Mouse (Mus musculus): ENCODE results near the gene Tob1. TPM values are rescaled to one million over a fixed set of nuclear protein-coding genes. Genes with fewer than 3 reads are reported as not detected.

Gene Tob1
- polyA plus RNA-seq, 1 experiment from 2014 or later = 74.1 TPM

- 67% methylated on average over 5 of the region's 5 CpGs for WGBS
- no peaks in the 10 kb centered on the region for H3K27me3 ChIP-seq (ENCODE audit: control insufficient read depth, insufficient read depth, low read length)
- H3K4me3 ChIP-seq (ENCODE audit: low read depth, low read length) = no peak overlapping the region
- no peak overlapping the region for H3K4me2 ChIP-seq (replicated peaks; ENCODE audit: low read depth)
- DNase-seq (ENCODE audit: low spot score) (no peak), ATAC-seq (ENCODE audit: low FRiP score, low TSS enrichment) (no peak)
- H3K27ac ChIP-seq (replicated peaks) = no peak overlapping the region
- no peak for TF ChIP-seq CTCF (IDR thresholded peaks at IDR 0.05; ENCODE audit: low read depth)
- no peak for TF ChIP-seq EP300 (optimal IDR thresholded peaks at IDR 0.05)
- no peaks in the 10 kb centered on the region for H3K36me3 ChIP-seq (ENCODE audit: control insufficient read depth, insufficient read depth, low read length)
- no peak overlapping the region for H3K9ac ChIP-seq (ENCODE audit: low read length)
- H3K9me3 ChIP-seq (ENCODE audit: control insufficient read depth, low read length) = no peaks in the 10 kb centered on the region
- no peaks in the 10 kb centered on the region for H3K4me1 ChIP-seq (replicated peaks; ENCODE audit: control insufficient read depth, insufficient read depth)
Measured at GRCm38 (mm10) chr11:94169596-94169995, 41.7 kb upstream of the Tob1 start.

- WGBS = 86% methylated on average over 5 of the region's 5 CpGs
- Histone ChIP-seq H3K4me1 (replicated peaks; ENCODE audit: control insufficient read depth, insufficient read depth) (0 out of 2 replicates have a peak, but pooled peaks cover 2% of the 10 kb centered on the region), H3K4me2 (replicated peaks; ENCODE audit: low read depth) (no peak overlapping the region), H3K36me3 (ENCODE audit: control insufficient read depth, insufficient read depth, low read length) (no peaks in the 10 kb centered on the region), H3K27ac (replicated peaks) (peak overlapping the region; percentile 81), H3K9me3 (ENCODE audit: control insufficient read depth, low read length) (no peaks in the 10 kb centered on the region), H3K27me3 (ENCODE audit: control insufficient read depth, insufficient read depth, low read length) (no peaks in the 10 kb centered on the region), H3K9ac (ENCODE audit: low read length) (0 out of 2 replicates have a peak overlapping the region, but pooled peaks have one; percentile 13), H3K4me3 (ENCODE audit: low read depth, low read length) (no peak overlapping the region)
- ATAC-seq (ENCODE audit: low FRiP score, low TSS enrichment) = no peak
- no peak for DNase-seq (ENCODE audit: low spot score)
- no peak for TF ChIP-seq EP300 (optimal IDR thresholded peaks at IDR 0.05)
- no peak for TF ChIP-seq CTCF (IDR thresholded peaks at IDR 0.05; ENCODE audit: low read depth)
Measured at GRCm38 (mm10) chr11:94171691-94172090, 39.6 kb upstream of the Tob1 start.

GRCm38 (mm10) chr11:94172186-94172585 is 39.1 kb upstream of the Tob1 start:
- DNase-seq (ENCODE audit: low spot score) (peak; percentile 75), ATAC-seq (ENCODE audit: low FRiP score, low TSS enrichment) (peak; percentile 87)
- WGBS = 52% methylated on average over 9 of the region's 9 CpGs
- Histone ChIP-seq H3K9ac (ENCODE audit: low read length) (0 out of 2 replicates have a peak overlapping the region, but pooled peaks have one; percentile 13), H3K4me3 (ENCODE audit: low read depth, low read length) (no peak overlapping the region), H3K4me2 (replicated peaks; ENCODE audit: low read depth) (no peak overlapping the region), H3K27me3 (ENCODE audit: control insufficient read depth, insufficient read depth, low read length) (no peaks in the 10 kb centered on the region), H3K4me1 (replicated peaks; ENCODE audit: control insufficient read depth, insufficient read depth) (0 out of 2 replicates have a peak, but pooled peaks cover 2% of the 10 kb centered on the region), H3K9me3 (ENCODE audit: control insufficient read depth, low read length) (no peaks in the 10 kb centered on the region), H3K36me3 (ENCODE audit: control insufficient read depth, insufficient read depth, low read length) (no peaks in the 10 kb centered on the region), H3K27ac (replicated peaks) (peak overlapping the region; percentile 81)
- TF ChIP-seq CTCF (IDR thresholded peaks at IDR 0.05; ENCODE audit: low read depth) = no peak
- TF ChIP-seq EP300 (optimal IDR thresholded peaks at IDR 0.05) = no peak

GRCm38 (mm10) chr11:94173726-94174146 is 37.5 kb upstream of the Tob1 start:
- peak overlapping the region; percentile 45; the same call in 1 of the 2 replicates for H3K27ac ChIP-seq (replicated peaks)
- H3K27me3 ChIP-seq (ENCODE audit: control insufficient read depth, insufficient read depth, low read length) = no peaks in the 10 kb centered on the region
- no peak for ATAC-seq (ENCODE audit: low FRiP score, low TSS enrichment)

GRCm38 (mm10) chr11:94175288-94175687 is 36.0 kb upstream of the Tob1 start:
- DNase-seq (ENCODE audit: low spot score) (no peak), ATAC-seq (ENCODE audit: low FRiP score, low TSS enrichment) (0 out of 2 replicates have a peak, but pooled peaks have one; percentile 1)
- Histone ChIP-seq H3K4me2 (replicated peaks; ENCODE audit: low read depth) (no peak overlapping the region), H3K27ac (replicated peaks) (peak overlapping the region; percentile 46), H3K4me3 (ENCODE audit: low read depth, low read length) (no peak overlapping the region), H3K27me3 (ENCODE audit: control insufficient read depth, insufficient read depth, low read length) (no peaks in the 10 kb centered on the region), H3K9me3 (ENCODE audit: control insufficient read depth, low read length) (no peaks in the 10 kb centered on the region), H3K4me1 (replicated peaks; ENCODE audit: control insufficient read depth, insufficient read depth) (peaks cover 2% of the 10 kb centered on the region; the same call in 1 of the 2 replicates), H3K9ac (ENCODE audit: low read length) (no peak overlapping the region; the same call in 1 of the 2 replicates), H3K36me3 (ENCODE audit: control insufficient read depth, insufficient read depth, low read length) (no peaks in the 10 kb centered on the region)
- TF ChIP-seq EP300 (optimal IDR thresholded peaks at IDR 0.05) (no peak), CTCF (IDR thresholded peaks at IDR 0.05; ENCODE audit: low read depth) (no peak)
- WGBS = 53% methylated on average over 7 of the region's 7 CpGs

More at GRCm38 (mm10) chr11:94173726-94174146, 37.5 kb upstream of the Tob1 start:
- Histone ChIP-seq H3K4me1 (replicated peaks; ENCODE audit: control insufficient read depth, insufficient read depth) (peaks cover 2% of the 10 kb centered on the region; the same call in 1 of the 2 replicates), H3K4me2 (replicated peaks; ENCODE audit: low read depth) (no peak overlapping the region), H3K9ac (ENCODE audit: low read length) (0 out of 2 replicates have a peak overlapping the region, but pooled peaks have one; percentile 8), H3K36me3 (ENCODE audit: control insufficient read depth, insufficient read depth, low read length) (no peaks in the 10 kb centered on the region), H3K9me3 (ENCODE audit: control insufficient read depth, low read length) (no peaks in the 10 kb centered on the region), H3K4me3 (ENCODE audit: low read depth, low read length) (no peak overlapping the region)
- DNase-seq (ENCODE audit: low spot score) = no peak
- TF ChIP-seq CTCF (IDR thresholded peaks at IDR 0.05; ENCODE audit: low read depth) (no peak), EP300 (optimal IDR thresholded peaks at IDR 0.05) (no peak)
- WGBS = 23% methylated on average over 4 of the region's 4 CpGs

- H3K36me3 ChIP-seq (ENCODE audit: control insufficient read depth, insufficient read depth, low read length) = no peaks in the 10 kb centered on the region
- WGBS = 31% methylated on average over 8 of the region's 8 CpGs
- no peak overlapping the region for H3K4me3 ChIP-seq (ENCODE audit: low read depth, low read length)
- H3K27me3 ChIP-seq (ENCODE audit: control insufficient read depth, insufficient read depth, low read length) = no peaks in the 10 kb centered on the region
- H3K4me2 ChIP-seq (replicated peaks; ENCODE audit: low read depth) = no peak overlapping the region
- DNase-seq (ENCODE audit: low spot score) (peak; percentile 53), ATAC-seq (ENCODE audit: low FRiP score, low TSS enrichment) (peak; percentile 13; the same call in 1 of the 2 replicates)
- H3K27ac ChIP-seq (replicated peaks) = peak overlapping the region; percentile 46
- no peaks in the 10 kb centered on the region for H3K9me3 ChIP-seq (ENCODE audit: control insufficient read depth, low read length)
- H3K9ac ChIP-seq (ENCODE audit: low read length) = peak overlapping the region; percentile 18; the same call in 1 of the 2 replicates
- peaks cover 2% of the 10 kb centered on the region; the same call in 1 of the 2 replicates for H3K4me1 ChIP-seq (replicated peaks; ENCODE audit: control insufficient read depth, insufficient read depth)
- TF ChIP-seq EP300 (optimal IDR thresholded peaks at IDR 0.05) = peak; percentile 64
- TF ChIP-seq CTCF (IDR thresholded peaks at IDR 0.05; ENCODE audit: low read depth) = no peak
Measured at GRCm38 (mm10) chr11:94175694-94176093, 35.6 kb upstream of the Tob1 start.
